Mouse (Mus musculus) heart, embryonic 13.5 days (tissue): ENCODE measurements around the gene Gpr12. TPM values are rescaled to one million over a fixed set of nuclear protein-coding genes. Genes with fewer than 3 reads are reported as not detected.
"Not testable (repeated sequence)": the region's sequence is repeated elsewhere in the genome, so short reads cannot be mapped to it uniquely, and the experiment has no call there.

Experiments used
- ATAC-seq: fragments of 200-750 bp; cut with Nextera tagmentation; 2 replicates; pipeline ENCODE4 v1.8.0; 2017; ENCODE audit warnings: moderate TSS enrichment; ENCODE audit not compliant: insufficient number of reproducible peaks, low FRiP score, low TSS enrichment; ENCODE audit errors: extremely low read depth
- H3K27ac ChIP-seq: fragments of 300-500 bp; sonication (generic); replicated peaks from 2 replicates; pipeline ENCODE4 v1.5.1; 2015; ENCODE audit warnings: moderate library complexity, mild to moderate bottlenecking, inconsistent platforms
- H3K27me3 ChIP-seq: fragments of 300-500 bp; sonication (generic); replicated peaks from 2 replicates; pipeline ENCODE4 v1.6.1; 2015; ENCODE audit warnings: mild to moderate bottlenecking, inconsistent platforms
- H3K36me3 ChIP-seq: fragments of 300-500 bp; sonication (generic); 2 replicates; pipeline ENCODE4 v1.6.1; 2015; ENCODE audit warnings: mild to moderate bottlenecking, inconsistent platforms
- H3K4me1 ChIP-seq: fragments of 300-500 bp; sonication (generic); 2 replicates; pipeline ENCODE4 v1.6.1; 2015; ENCODE audit warnings: inconsistent platforms
- H3K4me2 ChIP-seq: fragments of 300-500 bp; sonication (generic); 2 replicates; pipeline ENCODE4 v1.6.1; 2015; ENCODE audit warnings: inconsistent platforms, mild to moderate bottlenecking, moderate library complexity
- H3K4me3 ChIP-seq: fragments of 300-500 bp; sonication (generic); 2 replicates; pipeline ENCODE4 v1.5.1; 2015; ENCODE audit warnings: moderate library complexity, mild to moderate bottlenecking, inconsistent platforms
- H3K9ac ChIP-seq: fragments of 300-500 bp; sonication (generic); 2 replicates; pipeline ENCODE4 v1.6.1; 2015; ENCODE audit warnings: inconsistent platforms, mild to moderate bottlenecking, moderate library complexity
- H3K9me3 ChIP-seq: fragments of 300-500 bp; sonication (generic); 2 replicates; pipeline ENCODE4 v1.6.1; 2016; ENCODE audit warnings: inconsistent platforms
- WGBS: fragments of 180-500 bp; shearing (Covaris S2); methylation state at CpG from one replicate; pipeline ENCODE4 v1.1.7; 2015; ENCODE audit warnings: mixed read lengths; 5-methylcytosine and 5-hydroxymethylcytosine counted together
- polyA plus RNA-seq: library from polyadenylated mRNA; unstranded; fragments of >200 nt; fragmentation: Nextera tagmentation; extraction: Ambion mirVana; gene quantifications from 2 replicates; pipeline ENCODE4 v1.2.1, GENCODE M21; 2015

Gpr12 gene
- polyA plus RNA-seq, 1 experiment from 2014 or later: not detected

- Histone ChIP-seq H3K4me2 (no peak overlapping the region), H3K27me3 (no peaks in the 10 kb centered on the region)
- WGBS: 80% methylated on average over 5 of the region's 5 CpGs
Measured at GRCm38 (mm10) chr5:146606895-146607294, 21.9 kb upstream of the Gpr12 start.

GRCm38 (mm10) chr5:146606221-146606620 is 21.2 kb upstream of the Gpr12 start:
- Histone ChIP-seq H3K4me3 (no peak overlapping the region), H3K27me3 (no peaks in the 10 kb centered on the region), H3K9ac (no peak overlapping the region), H3K4me2 (no peak overlapping the region), H3K4me1 (no peaks in the 10 kb centered on the region), H3K9me3 (peaks cover 6% of the 10 kb centered on the region; the same call in 1 of the 2 replicates), H3K36me3 (no peaks in the 10 kb centered on the region), H3K27ac (no peak overlapping the region)
- no peak for ATAC-seq
- whole genome bisulfite sequencing: 67% methylated on average over 5 of the region's 5 CpGs

More at GRCm38 (mm10) chr5:146606895-146607294, 21.9 kb upstream of the Gpr12 start:
- no peak overlapping the region for H3K4me3 ChIP-seq
- no peaks in the 10 kb centered on the region for H3K36me3 ChIP-seq
- H3K4me1 ChIP-seq: no peaks in the 10 kb centered on the region
- no peak overlapping the region for H3K27ac ChIP-seq
- H3K9me3 ChIP-seq: peaks cover 1% of the 10 kb centered on the region; the same call in 1 of the 2 replicates
- ATAC-seq: no peak
- H3K9ac ChIP-seq: no peak overlapping the region

GRCm38 (mm10) chr5:146599970-146600369 is 14.9 kb upstream of the Gpr12 start:
- whole genome bisulfite sequencing: 78% methylated on average over 5 of the region's 5 CpGs
- H3K9me3 ChIP-seq: peaks cover 6% of the 10 kb centered on the region; the same call in 1 of the 2 replicates
- no peaks in the 10 kb centered on the region for H3K4me1 ChIP-seq
- ATAC-seq: no peak
- no peak overlapping the region for H3K4me2 ChIP-seq
- H3K27me3 ChIP-seq: no peaks in the 10 kb centered on the region
- H3K4me3 ChIP-seq: no peak overlapping the region
- H3K9ac ChIP-seq: no peak overlapping the region
- H3K36me3 ChIP-seq: no peaks in the 10 kb centered on the region
- no peak overlapping the region for H3K27ac ChIP-seq

GRCm38 (mm10) chr5:146599216-146599615 is 14.2 kb upstream of the Gpr12 start:
- H3K4me2 ChIP-seq, ATAC-seq, H3K9ac ChIP-seq, H3K4me1 ChIP-seq, H3K9me3 ChIP-seq, H3K4me3 ChIP-seq, H3K36me3 ChIP-seq, H3K27me3 ChIP-seq, H3K27ac ChIP-seq: not testable (repeated sequence)
- 76% methylated on average over 7 of the region's 7 CpGs for WGBS

GRCm38 (mm10) chr5:146598215-146599119 is 13.4 kb upstream of the Gpr12 start:
- 81% methylated on average over 27 of the region's 27 CpGs for WGBS
- no peak for ATAC-seq
- no peaks in the 10 kb centered on the region for H3K4me1 ChIP-seq
- H3K4me3 ChIP-seq: no peak overlapping the region
- H3K27me3 ChIP-seq: no peaks in the 10 kb centered on the region
- peaks cover 6% of the 10 kb centered on the region; the same call in 1 of the 2 replicates for H3K9me3 ChIP-seq
- no peaks in the 10 kb centered on the region for H3K36me3 ChIP-seq
- H3K4me2 ChIP-seq: no peak overlapping the region
- H3K9ac ChIP-seq: no peak overlapping the region
- no peak overlapping the region for H3K27ac ChIP-seq

- Histone ChIP-seq H3K4me3 (no peak overlapping the region), H3K4me1 (no peaks in the 10 kb centered on the region), H3K4me2 (no peak overlapping the region), H3K27me3 (no peaks in the 10 kb centered on the region), H3K27ac (no peak overlapping the region), H3K36me3 (no peaks in the 10 kb centered on the region), H3K9ac (no peak overlapping the region), H3K9me3 (peaks cover 6% of the 10 kb centered on the region; the same call in 1 of the 2 replicates)
- no peak for ATAC-seq
- 85% methylated on average over 10 of the region's 10 CpGs for WGBS
Measured at GRCm38 (mm10) chr5:146597503-146597874, 12.4 kb upstream of the Gpr12 start.

GRCm38 (mm10) chr5:146596612-146597502 is 11.8 kb upstream of the Gpr12 start:
- H3K4me2 ChIP-seq: no peak overlapping the region
- H3K4me1 ChIP-seq: no peaks in the 10 kb centered on the region
- H3K4me3 ChIP-seq: no peak overlapping the region
- no peak for ATAC-seq
- H3K36me3 ChIP-seq: no peaks in the 10 kb centered on the region
- H3K27ac ChIP-seq: no peak overlapping the region
- H3K27me3 ChIP-seq: no peaks in the 10 kb centered on the region
- WGBS: 69% methylated on average over 18 of the region's 18 CpGs
- H3K9ac ChIP-seq: no peak overlapping the region
- H3K9me3 ChIP-seq: peaks cover 5% of the 10 kb centered on the region; the same call in 1 of the 2 replicates

- no peaks in the 10 kb centered on the region for H3K9me3 ChIP-seq
- 68% methylated on average over 5 of the region's 5 CpGs for WGBS
- H3K9ac ChIP-seq: no peak overlapping the region
- no peak overlapping the region for H3K27ac ChIP-seq
- H3K4me3 ChIP-seq: no peak overlapping the region
- no peak for ATAC-seq
- no peak overlapping the region for H3K4me2 ChIP-seq
- H3K36me3 ChIP-seq: no peaks in the 10 kb centered on the region
- H3K27me3 ChIP-seq: peaks cover 7% of the 10 kb centered on the region; the same call in 1 of the 2 replicates
- no peaks in the 10 kb centered on the region for H3K4me1 ChIP-seq
Measured at GRCm38 (mm10) chr5:146592580-146592979, 7.5 kb upstream of the Gpr12 start.

- Histone ChIP-seq H3K9ac (no peak overlapping the region), H3K9me3 (no peaks in the 10 kb centered on the region), H3K4me3 (no peak overlapping the region), H3K27ac (no peak overlapping the region), H3K4me2 (no peak overlapping the region), H3K36me3 (no peaks in the 10 kb centered on the region), H3K27me3 (peaks cover 14% of the 10 kb centered on the region), H3K4me1 (no peaks in the 10 kb centered on the region)
- whole genome bisulfite sequencing: 77% methylated on average over 4 of the region's 4 CpGs
- ATAC-seq: no peak
Measured at GRCm38 (mm10) chr5:146591636-146592035, 6.6 kb upstream of the Gpr12 start.

GRCm38 (mm10) chr5:146590987-146591386 is 5.9 kb upstream of the Gpr12 start:
- no peak; the same call in 1 of the 2 replicates for ATAC-seq
- Histone ChIP-seq H3K27ac (no peak overlapping the region), H3K9me3 (no peaks in the 10 kb centered on the region), H3K4me3 (no peak overlapping the region), H3K27me3 (peaks cover 20% of the 10 kb centered on the region), H3K4me2 (no peak overlapping the region), H3K36me3 (no peaks in the 10 kb centered on the region), H3K4me1 (no peaks in the 10 kb centered on the region), H3K9ac (no peak overlapping the region)
- 55% methylated on average over 4 of the region's 4 CpGs for WGBS

- H3K27me3 ChIP-seq: peaks cover 61% of the 10 kb centered on the region
- peaks cover 9% of the 10 kb centered on the region for H3K4me1 ChIP-seq
- no peak overlapping the region for H3K9ac ChIP-seq
- no peak for ATAC-seq
- H3K4me2 ChIP-seq: no peak overlapping the region
- no peaks in the 10 kb centered on the region for H3K36me3 ChIP-seq
- H3K4me3 ChIP-seq: no peak overlapping the region
- H3K9me3 ChIP-seq: no peaks in the 10 kb centered on the region
- WGBS: 55% methylated on average over 8 of the region's 8 CpGs
- H3K27ac ChIP-seq: no peak overlapping the region
Measured at GRCm38 (mm10) chr5:146586357-146587070, 1.5 kb upstream of the Gpr12 start.
